Mouse (Mus musculus): ENCODE results near the gene Veph1.
A peak's percentile ranks its signal among the peaks of the same experiment; 100 is the strongest.

Veph1 gene

GRCm38 (mm10) chr3:66220554-66221242 lies 75.9 kb downstream of the Veph1 start:
- peak; percentile 67 for DNase-seq

- DNase-seq, result peak; percentile 57
These were observed 76.9 kb downstream of the Veph1 start, which contains the start of gene Ptx3 for GRCm38 (mm10) chr3:66219655-66220191. Gene Ptx3, plus strand, starts transcription at chr3:66219910.

GRCm38 (mm10) chr3:66215759-66216158 lies 80.9 kb downstream of the Veph1 start:
- DNase-seq, result no peak

- no peak for DNase-seq
These were observed 83.1 kb downstream of the Veph1 start for GRCm38 (mm10) chr3:66213524-66213923.

DNA sequence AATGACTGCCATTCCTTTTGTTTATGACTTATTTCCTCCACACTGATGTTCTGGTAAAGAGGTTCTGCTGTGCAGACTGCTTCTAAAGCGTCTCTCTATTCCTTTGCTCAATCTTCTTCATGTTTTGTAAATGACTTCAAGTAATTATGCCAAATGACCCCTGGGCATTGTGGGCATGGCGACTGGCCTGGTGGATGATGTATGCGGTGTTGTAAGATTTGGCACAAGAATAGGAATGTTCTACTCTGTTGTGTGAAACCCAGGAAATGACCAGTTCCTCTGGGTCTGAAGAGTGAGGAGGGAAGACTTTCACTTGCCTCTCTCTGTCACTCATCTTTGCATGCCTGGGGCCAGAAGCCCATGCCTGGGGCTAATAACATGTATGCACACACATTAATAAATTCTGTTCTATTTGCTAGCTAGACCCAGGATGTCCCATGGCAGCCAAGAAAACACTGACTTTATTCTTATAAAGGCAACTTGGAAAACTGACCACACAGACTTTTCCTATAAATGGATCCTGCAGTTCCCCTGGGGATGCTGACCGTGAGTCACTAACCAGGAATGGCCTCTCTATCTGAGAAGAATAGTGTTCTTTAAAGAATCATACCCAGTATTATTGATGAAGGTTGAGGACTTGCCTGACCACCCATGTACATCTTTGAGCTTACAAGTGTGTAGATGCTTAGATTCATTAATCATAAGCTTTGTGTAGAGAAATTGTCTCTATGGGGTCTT lies 87.6 kb downstream of the Veph1 start:
- DNase-seq, result no peak

DNA sequence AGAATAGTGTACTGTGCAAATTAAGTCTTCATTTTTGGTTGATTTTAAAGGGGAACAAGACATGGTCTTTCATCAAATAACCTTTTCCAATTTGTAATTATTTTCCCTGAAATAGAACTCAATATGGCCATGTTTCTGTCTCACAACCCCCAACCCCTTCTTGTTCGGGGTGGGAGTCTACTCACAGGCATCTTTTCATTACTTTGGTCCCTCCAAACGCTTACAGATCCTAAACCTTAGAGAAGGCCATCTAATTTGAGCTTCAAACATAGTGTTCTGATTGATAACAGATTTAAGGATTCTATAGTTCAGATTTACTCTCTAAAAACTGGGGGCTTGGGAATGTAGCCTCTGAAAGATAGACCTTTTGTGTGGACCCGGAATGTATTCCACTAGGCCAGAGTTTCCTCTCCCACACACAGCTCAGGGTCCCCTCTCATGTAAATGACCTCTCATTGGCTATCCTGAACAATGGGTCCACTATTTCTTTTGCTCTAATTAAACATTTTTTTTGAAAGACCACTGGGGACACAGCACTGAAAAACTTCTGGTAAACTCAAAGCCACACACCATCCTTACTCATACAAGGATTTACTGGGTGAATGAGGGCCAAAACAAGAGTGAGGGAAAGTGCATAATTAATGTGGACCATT lies 102.6 kb downstream of the Veph1 start:
- DNase-seq, result peak; percentile 9

GRCm38 (mm10) chr3:66179647-66180046 lies 117.0 kb downstream of the Veph1 start:
- no peak for DNase-seq

- DNase-seq, result no peak
These were observed 123.7 kb downstream of the Veph1 start for GRCm38 (mm10) chr3:66172907-66173306.

- no peak for DNase-seq
These were observed 126.6 kb downstream of the Veph1 start for GRCm38 (mm10) chr3:66169873-66170538.

DNA sequence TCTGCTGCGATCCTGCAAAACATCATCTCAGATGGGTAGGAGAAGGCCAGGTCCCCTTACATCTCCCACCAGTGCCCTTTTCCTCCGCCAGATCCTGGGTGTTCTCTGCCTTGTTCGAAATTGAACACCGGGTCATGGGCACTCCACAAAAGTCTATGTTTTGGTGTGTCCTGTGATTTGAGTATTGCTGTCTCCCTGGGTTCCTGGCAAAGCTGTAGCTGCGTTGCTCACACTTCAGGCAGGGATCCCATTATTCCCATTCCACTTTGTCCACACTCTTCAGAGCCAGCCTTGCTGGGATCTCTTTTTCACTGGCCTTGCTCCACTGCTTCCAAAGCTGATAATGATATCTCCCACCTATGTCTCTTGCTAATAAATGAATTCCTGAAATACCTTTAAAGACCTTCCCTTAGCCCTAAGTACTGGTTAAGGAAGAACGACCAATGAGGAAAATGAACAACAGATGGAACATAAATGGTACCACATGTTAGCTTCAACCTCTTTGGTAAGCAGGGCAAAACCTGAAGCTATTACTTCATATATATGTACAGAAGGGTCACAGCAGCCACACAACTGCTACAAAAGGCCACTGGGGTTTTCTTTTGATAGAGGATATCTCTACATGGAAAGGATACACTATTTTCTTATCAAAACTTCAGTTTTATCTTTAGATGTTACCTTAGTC lies 129.9 kb downstream of the Veph1 start:
- no peak for DNase-seq

DNA sequence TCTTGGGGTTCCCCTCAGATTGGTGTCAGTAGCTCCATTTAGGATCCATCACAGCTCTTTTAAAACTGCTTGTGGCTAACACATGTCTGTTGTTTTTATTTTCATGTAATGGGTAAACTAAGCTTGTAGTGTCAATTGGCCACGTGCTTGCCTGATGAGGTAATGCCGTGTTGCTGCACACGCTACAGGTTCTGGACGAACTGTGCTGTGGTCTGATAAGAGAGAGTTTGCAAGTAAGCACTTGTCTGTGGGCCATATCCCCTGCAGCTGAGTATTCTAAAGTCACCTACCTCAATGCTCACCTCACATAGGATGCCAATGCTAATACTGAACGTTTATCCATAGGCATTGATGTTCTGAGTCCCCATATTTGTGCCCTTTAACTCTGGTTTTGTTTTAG lies 131.6 kb downstream of the Veph1 start:
- no peak for DNase-seq

- no peak for DNase-seq
These were observed 132.1 kb downstream of the Veph1 start for GRCm38 (mm10) chr3:66164585-66164984.

GRCm38 (mm10) chr3:66162612-66163011 lies 134.0 kb downstream of the Veph1 start:
- no peak for DNase-seq

GRCm38 (mm10) chr3:66157947-66158346 lies 138.7 kb downstream of the Veph1 start:
- no peak for DNase-seq

- DNase-seq, result no peak
These were observed 159.0 kb downstream of the Veph1 start for GRCm38 (mm10) chr3:66137601-66138000.

DNA sequence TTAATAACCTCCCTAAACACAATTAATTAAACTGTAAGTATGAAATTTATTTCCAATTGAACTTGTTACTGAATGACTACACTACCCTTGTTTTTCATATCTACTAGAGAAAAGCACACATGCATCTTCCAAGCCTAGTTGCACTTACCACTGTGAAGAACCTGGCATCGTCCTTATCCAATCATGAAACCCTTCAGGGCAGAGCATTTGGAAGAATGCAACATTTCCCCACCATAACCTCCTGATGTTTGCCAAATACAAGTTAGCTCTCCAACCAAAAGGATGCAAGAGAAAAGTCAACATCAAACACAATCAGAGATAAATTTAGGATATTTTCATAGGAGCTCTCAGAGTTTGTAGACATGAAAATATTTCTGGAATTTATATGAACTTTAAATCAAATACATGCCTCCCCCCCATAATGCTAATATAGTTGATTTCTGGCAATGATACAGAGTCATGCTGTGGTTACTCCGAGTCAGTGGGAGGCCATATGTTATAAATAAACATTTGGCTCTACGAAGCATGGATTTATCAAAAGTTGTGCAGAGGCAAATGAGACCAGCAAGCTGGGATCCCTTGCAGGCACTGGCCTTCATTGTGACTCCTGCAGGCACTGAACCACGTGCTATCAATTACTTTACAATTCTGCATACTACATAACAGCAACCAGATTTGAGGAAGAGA lies 165.2 kb downstream of the Veph1 start:
- DNase-seq, result no peak

DNA sequence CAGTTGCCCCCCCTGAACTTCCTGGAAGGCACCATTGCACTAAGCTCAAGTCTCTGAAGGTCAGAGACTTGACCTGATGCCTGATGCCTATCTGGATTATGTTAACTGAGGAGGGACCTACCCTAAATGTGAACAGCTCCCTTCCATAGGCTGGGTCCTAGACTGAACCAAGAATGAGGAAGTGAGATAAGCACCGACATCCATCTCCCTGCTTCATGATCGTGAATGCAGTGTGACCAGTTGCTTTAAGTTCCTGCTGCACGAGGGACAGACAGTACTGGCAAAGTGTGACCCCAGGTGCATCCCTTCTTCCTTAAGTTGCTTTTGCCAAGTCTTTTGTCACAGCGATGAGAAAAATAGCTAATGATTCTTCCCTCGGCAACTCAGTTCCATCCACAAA lies 166.9 kb downstream of the Veph1 start:
- no peak for DNase-seq

- no peak for DNase-seq
These were observed 191.1 kb downstream of the Veph1 start for GRCm38 (mm10) chr3:66105493-66105892.

DNA sequence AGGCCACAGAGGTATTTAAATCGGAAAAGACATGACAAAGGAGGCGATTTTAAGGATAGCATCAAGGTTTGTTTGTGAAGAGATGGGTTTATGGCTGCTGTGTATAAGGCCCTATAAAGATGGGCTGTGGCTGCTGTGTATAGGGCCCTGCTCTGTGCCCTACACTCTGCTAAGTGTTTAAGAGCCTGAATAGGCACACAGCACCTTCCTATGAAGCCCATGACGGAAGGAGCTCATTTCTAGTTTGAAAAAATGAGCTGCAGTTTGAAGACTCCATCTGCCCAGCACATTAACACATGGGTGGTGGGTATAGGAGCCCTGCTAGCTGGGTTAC lies 194.1 kb downstream of the Veph1 start:
- DNase-seq, result no peak

DNA sequence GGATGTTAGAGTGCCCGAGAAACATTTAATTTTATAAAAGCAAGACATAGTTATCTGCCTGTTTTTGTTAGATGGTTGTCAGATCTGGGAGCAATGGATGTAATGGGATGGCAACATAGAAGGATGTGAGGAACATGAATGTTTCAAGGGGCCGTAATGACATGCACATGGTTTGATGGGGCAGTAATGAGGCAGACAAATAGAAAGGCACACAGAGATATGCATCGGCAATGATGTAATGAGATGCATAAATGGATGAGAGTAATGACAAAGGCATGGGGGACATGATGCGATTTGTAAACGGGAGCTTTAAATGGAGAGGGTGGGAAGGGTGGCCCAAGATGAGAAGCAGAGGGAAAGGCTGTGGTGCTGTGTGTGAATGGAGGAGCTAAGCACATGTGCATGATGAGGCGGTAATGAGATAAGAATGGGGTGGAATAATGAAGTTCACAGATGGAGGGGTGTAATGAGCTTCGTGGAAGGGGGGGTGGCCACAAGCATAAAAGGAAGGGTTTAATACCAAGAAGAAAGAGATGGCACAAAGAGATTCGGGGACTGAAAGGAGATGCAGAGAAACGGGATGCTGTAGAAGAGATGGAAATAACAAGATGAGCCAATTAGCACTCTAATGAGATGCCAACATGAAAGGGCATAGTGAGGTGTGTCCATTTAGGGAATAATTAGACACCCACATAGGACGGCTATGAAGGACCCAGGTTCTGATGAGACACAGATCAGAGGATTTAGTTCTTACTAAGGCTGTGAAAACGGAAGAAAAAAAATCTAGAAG lies 194.6 kb downstream of the Veph1 start:
- peak; percentile 80 for DNase-seq

- no peak for DNase-seq
These were observed 195.6 kb downstream of the Veph1 start for GRCm38 (mm10) chr3:66101074-66101473.
